In the genomic region with DNA sequence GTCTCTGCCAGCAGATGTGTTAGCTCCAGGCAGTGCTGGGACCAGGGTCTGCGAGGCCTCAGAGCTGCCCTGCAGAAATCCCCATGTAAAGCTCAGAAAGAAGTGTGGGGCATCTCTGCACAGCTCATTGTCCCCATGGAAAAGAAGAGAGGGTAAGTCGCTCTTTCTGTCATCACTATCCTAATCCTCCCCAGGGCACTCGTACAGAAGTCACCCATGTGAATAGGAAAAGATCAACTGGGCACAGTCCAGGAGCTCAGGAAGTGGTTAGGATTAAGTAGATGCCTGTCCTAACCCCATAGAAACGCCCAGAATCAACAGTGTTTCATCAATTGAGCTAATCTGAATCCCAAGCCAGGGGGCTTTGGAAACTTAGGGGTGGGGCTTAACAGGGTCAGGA, we compare ENCODE assay signal across 23 mouse cellular contexts.
DNase-seq lines count a peak whose midpoint lies in the region; ATAC-seq and TF ChIP-seq lines count a peak whose summit lies in the region.
"Had no signal": no experiment of that assay in that cellular context is flagged by ENCODE, and none has a peak within 500 bp of the region (broad histone marks: within the 10 kb centered on the region; RNA-seq: fewer than 3 reads in every experiment).

No protein-coding gene starts in this region.

- no peak for TF ChIP-seq POLR2A in kidney, adult 2 months (IDR thresholded peaks at IDR 0.05; ENCODE audit: low read depth, low read length)

- no peak for ATAC-seq in forebrain, embryonic 14.5 days
- ATAC-seq in forebrain, embryonic 13.5 days = no peak
- no peak for ATAC-seq in kidney, embryonic 16.5 days (ENCODE audit: low FRiP score, low TSS enrichment)
- no peak for ATAC-seq in limb, embryonic 13.5 days (ENCODE audit: low FRiP score, low read depth)
- ATAC-seq: CD4-positive, CD25-positive, alpha-beta regulatory T cell, adult 4 months; hindbrain, embryonic 16.5 days; intestine, embryonic 15.5 days had no signal

- H3K36me3 ChIP-seq in forebrain, embryonic 14.5 days (ENCODE audit: control insufficient read depth, insufficient read depth, low read length) = no peaks in the 10 kb centered on the region
- no peaks in the 10 kb centered on the region for H3K36me3 ChIP-seq in forebrain, embryonic 13.5 days (ENCODE audit: poor library complexity, severe bottlenecking)
- H3K36me3 ChIP-seq in kidney, embryonic 16.5 days (ENCODE audit: insufficient read depth, low read length) = no peaks in the 10 kb centered on the region
- no peaks in the 10 kb centered on the region for H3K36me3 ChIP-seq in kidney, adult 2 months (ENCODE audit: control insufficient read depth, insufficient read depth, low read length)
- H3K36me3 ChIP-seq in embryonic facial prominence, embryonic 10.5 days (replicated peaks) = no peaks in the 10 kb centered on the region
- no peaks in the 10 kb centered on the region for H3K36me3 ChIP-seq in limb, embryonic 13.5 days
- H3K36me3 ChIP-seq: forebrain, embryonic 12.5 days; heart, embryonic 13.5 days; intestine, embryonic 15.5 days; kidney, embryonic 15.5 days had no signal

- H3K4me1 ChIP-seq in forebrain, embryonic 14.5 days (ENCODE audit: control insufficient read depth, insufficient read depth, low read length) = peaks cover 45% of the 10 kb centered on the region
- peaks cover 84% of the 10 kb centered on the region for H3K4me1 ChIP-seq in forebrain, embryonic 13.5 days
- H3K4me1 ChIP-seq in kidney, embryonic 16.5 days (ENCODE audit: insufficient read depth, low read length) = peaks cover 52% of the 10 kb centered on the region
- H3K4me1 ChIP-seq in kidney, adult 2 months (ENCODE audit: control insufficient read depth, insufficient read depth, low read length) = no peaks in the 10 kb centered on the region
- peaks cover 98% of the 10 kb centered on the region for H3K4me1 ChIP-seq in embryonic facial prominence, embryonic 10.5 days
- peaks cover 96% of the 10 kb centered on the region for H3K4me1 ChIP-seq in limb, embryonic 13.5 days

- H3K9me3 ChIP-seq in forebrain, embryonic 14.5 days (replicated peaks; ENCODE audit: control insufficient read depth, low read length) = no peaks in the 10 kb centered on the region
- H3K9me3 ChIP-seq in forebrain, embryonic 13.5 days (replicated peaks) = no peaks in the 10 kb centered on the region
- no peaks in the 10 kb centered on the region for H3K9me3 ChIP-seq in kidney, embryonic 16.5 days (ENCODE audit: low read length)
- no peaks in the 10 kb centered on the region for H3K9me3 ChIP-seq in embryonic facial prominence, embryonic 10.5 days
- H3K9me3 ChIP-seq in limb, embryonic 13.5 days = no peaks in the 10 kb centered on the region
- H3K9me3 ChIP-seq: forebrain, embryonic 12.5 days; heart, embryonic 13.5 days; intestine, embryonic 15.5 days; kidney, embryonic 15.5 days had no signal

- H3K4me2 ChIP-seq in forebrain, embryonic 14.5 days (ENCODE audit: low read length) = no peak overlapping the region
- H3K4me2 ChIP-seq in forebrain, embryonic 13.5 days = no peak overlapping the region; the same call in 1 of the 2 replicates
- no peak overlapping the region for H3K4me2 ChIP-seq in kidney, embryonic 16.5 days (replicated peaks; ENCODE audit: low read depth, low read length)
- peak overlapping the region; percentile 40 for H3K4me2 ChIP-seq in limb, embryonic 13.5 days (replicated peaks)
- H3K4me2 ChIP-seq: forebrain, embryonic 12.5 days; heart, embryonic 13.5 days; intestine, embryonic 15.5 days; kidney, embryonic 15.5 days had no signal

- peak overlapping the region; percentile 25; the same call in 1 of the 2 replicates for H3K9ac ChIP-seq in forebrain, embryonic 14.5 days (ENCODE audit: low read length)
- no peak overlapping the region for H3K9ac ChIP-seq in forebrain, embryonic 13.5 days
- 0 out of 2 replicates have a peak overlapping the region, but pooled peaks have one; percentile 14 for H3K9ac ChIP-seq in kidney, embryonic 16.5 days (replicated peaks; ENCODE audit: low read length)
- no peak overlapping the region for H3K9ac ChIP-seq in limb, embryonic 13.5 days
- H3K9ac ChIP-seq: forebrain, embryonic 12.5 days; heart, embryonic 13.5 days; intestine, embryonic 15.5 days; kidney, embryonic 15.5 days had no signal

- no peak overlapping the region for H3K4me3 ChIP-seq in forebrain, embryonic 14.5 days (ENCODE audit: low read depth, low read length)
- no peak overlapping the region for H3K4me3 ChIP-seq in forebrain, embryonic 13.5 days
- no peak overlapping the region for H3K4me3 ChIP-seq in kidney, embryonic 16.5 days (ENCODE audit: low read length)
- no peak overlapping the region for H3K4me3 ChIP-seq in kidney, adult 2 months (ENCODE audit: insufficient read depth, low read depth, low read length)
- H3K4me3 ChIP-seq in embryonic facial prominence, embryonic 10.5 days = peak overlapping the region; percentile 18; the same call in 1 of the 2 replicates
- H3K4me3 ChIP-seq in limb, embryonic 13.5 days = no peak overlapping the region
- H3K4me3 ChIP-seq: forebrain, embryonic 12.5 days; heart, embryonic 13.5 days; intestine, embryonic 15.5 days; kidney, embryonic 15.5 days; myocyte had no signal

- DNase-seq in forebrain, embryonic 14.5 days (ENCODE audit: low spot score) = no peak
- DNase-seq in kidney, adult 2 months = no peak
- no peak for DNase-seq in embryonic facial prominence, embryonic 10.5 days (ENCODE audit: low spot score)
- no peak for DNase-seq in right cerebral cortex, postnatal 4 days
- DNase-seq: adrenal gland, postnatal 36 days; cerebellum, adult 9-10 months; heart, postnatal 4 days; kidney, postnatal 4 days; right cerebral cortex, adult 18-20 months; thymus, adult 2 months; thymus, postnatal 4 days had no signal

- no peak overlapping the region for H3K27ac ChIP-seq in forebrain, embryonic 14.5 days (ENCODE audit: low read depth, low read length)
- H3K27ac ChIP-seq in forebrain, embryonic 13.5 days = no peak overlapping the region
- no peak overlapping the region for H3K27ac ChIP-seq in kidney, embryonic 16.5 days (ENCODE audit: low read length)
- H3K27ac ChIP-seq in kidney, adult 2 months (ENCODE audit: insufficient read depth, low read depth, low read length) = no peak overlapping the region
- H3K27ac ChIP-seq in embryonic facial prominence, embryonic 10.5 days (replicated peaks) = peak overlapping the region; percentile 74
- H3K27ac ChIP-seq in limb, embryonic 13.5 days = no peak overlapping the region
- H3K27ac ChIP-seq: forebrain, embryonic 12.5 days; heart, embryonic 13.5 days; intestine, embryonic 15.5 days; kidney, embryonic 15.5 days; macrophage; stomach, postnatal 0 days had no signal

- 0 out of 2 replicates have a peak, but pooled peaks cover 3% of the 10 kb centered on the region for H3K27me3 ChIP-seq in forebrain, embryonic 14.5 days (replicated peaks; ENCODE audit: control insufficient read depth, insufficient read depth, low read length)
- peaks cover 45% of the 10 kb centered on the region for H3K27me3 ChIP-seq in forebrain, embryonic 13.5 days
- peaks cover 3% of the 10 kb centered on the region; the same call in 1 of the 2 replicates for H3K27me3 ChIP-seq in kidney, embryonic 16.5 days (ENCODE audit: insufficient read depth, low read length)
- no peaks in the 10 kb centered on the region for H3K27me3 ChIP-seq in kidney, adult 2 months (replicated peaks; ENCODE audit: control insufficient read depth, insufficient read depth, low read length)
- peaks cover 55% of the 10 kb centered on the region for H3K27me3 ChIP-seq in embryonic facial prominence, embryonic 10.5 days (replicated peaks; ENCODE audit: low read depth, poor library complexity, severe bottlenecking)
- peaks cover 26% of the 10 kb centered on the region; the same call in 1 of the 2 replicates for H3K27me3 ChIP-seq in limb, embryonic 13.5 days
- H3K27me3 ChIP-seq: intestine, embryonic 15.5 days had no signal

- TF ChIP-seq CTCF in kidney, adult 2 months (conservative IDR thresholded peaks at IDR 0.05; ENCODE audit: insufficient read depth, insufficient read length, low read depth, low read length) = no peak

- WGBS in forebrain, embryonic 14.5 days = 18% methylated on average over 4 of the region's 4 CpGs
- WGBS in forebrain, embryonic 13.5 days = 15% methylated on average over 4 of the region's 4 CpGs
- 29% methylated on average over 4 of the region's 4 CpGs for WGBS in kidney, embryonic 16.5 days
- WGBS in kidney, adult 2 months = 55% methylated on average over 4 of the region's 4 CpGs
- 13% methylated on average over 4 of the region's 4 CpGs for WGBS in embryonic facial prominence, embryonic 10.5 days
- WGBS in limb, embryonic 13.5 days = 36% methylated on average over 4 of the region's 4 CpGs

Comparison
In these comparisons a context has a peak if more than half of its experiments do, and no peak if none do; other contexts are left out.
1. H3K9ac ChIP-seq: peak in forebrain, embryonic 14.5 days (single experiment) and kidney, embryonic 16.5 days (single experiment); none in forebrain, embryonic 13.5 days (single experiment) and limb, embryonic 13.5 days (single experiment).